Mouse (Mus musculus): ENCODE results near the gene Ipmk. TPM values are rescaled to one million over a fixed set of nuclear protein-coding genes. Genes with fewer than 3 reads are reported as not detected.
A peak's percentile ranks its signal among the peaks of the same experiment; 100 is the strongest.

Ipmk gene
- polyA plus RNA-seq, 1 experiment from 2014 or later: 25.8 TPM

DNA sequence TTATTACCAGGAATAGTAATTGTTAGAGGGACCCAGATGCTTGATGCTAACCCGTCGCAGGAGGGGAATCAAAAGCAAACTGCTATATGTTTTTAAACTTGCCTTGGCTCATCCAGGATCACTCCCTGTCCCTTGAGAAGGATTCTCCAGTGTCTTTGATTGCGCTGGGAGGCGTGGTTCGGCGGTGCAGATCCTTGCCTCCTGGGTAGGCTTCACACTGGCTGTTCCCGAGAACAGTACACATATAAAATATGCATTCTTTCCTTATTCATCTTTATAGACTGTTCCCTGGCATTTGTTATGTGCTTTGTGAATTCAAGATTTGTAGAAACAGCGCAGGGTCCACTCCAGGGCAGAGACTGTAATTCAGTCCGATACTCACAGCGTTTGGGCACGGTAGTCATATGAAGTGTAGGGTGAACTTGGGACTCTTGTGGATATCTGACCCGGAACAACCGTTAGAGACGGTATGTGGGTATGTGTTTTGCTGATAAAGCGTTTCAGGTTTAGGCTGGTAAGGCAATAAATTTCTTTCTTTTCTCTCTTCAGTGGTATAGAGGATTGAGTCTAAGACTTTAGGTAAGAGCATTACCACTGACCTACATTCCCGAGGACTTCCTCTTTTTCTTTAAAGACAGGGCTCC lies 1.2 kb downstream of the Ipmk start:
- Histone ChIP-seq H3K9me3 (ENCODE audit: control insufficient read depth, low read length) (no peaks in the 10 kb centered on the region), H3K27ac (ENCODE audit: low read depth, low read length) (no peak overlapping the region), H3K27me3 (ENCODE audit: control insufficient read depth, insufficient read depth, low read length) (no peaks in the 10 kb centered on the region), H3K4me3 (ENCODE audit: low read depth, low read length) (peak overlapping the region; percentile 84), H3K4me1 (replicated peaks; ENCODE audit: control insufficient read depth, insufficient read depth, low read length) (peaks cover 2% of the 10 kb centered on the region; the same call in 1 of the 2 replicates), H3K36me3 (ENCODE audit: control insufficient read depth, insufficient read depth, low read length) (peaks cover 2% of the 10 kb centered on the region; the same call in 1 of the 2 replicates), H3K9ac (ENCODE audit: low read length) (peak overlapping the region; percentile 89), H3K4me2 (ENCODE audit: low read depth, low read length, severe bottlenecking) (peak overlapping the region; percentile 75)
- 31% methylated on average over 16 of the region's 16 CpGs for WGBS
- ATAC-seq (replicated peaks; ENCODE audit: low FRiP score) (no peak), DNase-seq (ENCODE audit: low spot score) (peak; percentile 63)

DNA sequence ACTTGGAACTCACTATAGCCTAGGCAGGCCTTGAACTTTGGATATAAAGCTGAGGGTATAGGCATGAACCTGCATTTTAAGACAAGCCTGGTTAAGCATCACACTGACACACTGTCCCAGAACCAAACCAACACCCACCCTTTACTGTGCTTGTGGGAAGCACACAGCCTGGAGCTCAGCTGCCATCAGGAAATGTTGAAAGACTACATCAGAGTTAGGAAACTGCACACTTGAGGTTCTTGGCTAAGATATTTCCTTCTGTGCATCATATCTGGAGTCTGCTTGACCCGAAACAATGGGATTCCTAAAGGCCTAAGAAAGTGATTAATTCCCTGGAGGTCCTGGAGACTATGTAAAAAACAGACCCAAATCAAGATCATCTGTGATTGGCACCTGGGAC lies 1.7 kb downstream of the Ipmk start:
- no peak overlapping the region for H3K4me3 ChIP-seq (ENCODE audit: low read depth, low read length)
- H3K36me3 ChIP-seq (ENCODE audit: control insufficient read depth, insufficient read depth, low read length): peaks cover 2% of the 10 kb centered on the region; the same call in 1 of the 2 replicates
- no peak overlapping the region for H3K27ac ChIP-seq (ENCODE audit: low read depth, low read length)
- WGBS: 84% methylated on average over 1 of the region's 1 CpGs
- no peak overlapping the region for H3K4me2 ChIP-seq (ENCODE audit: low read depth, low read length, severe bottlenecking)
- peaks cover 2% of the 10 kb centered on the region; the same call in 1 of the 2 replicates for H3K4me1 ChIP-seq (replicated peaks; ENCODE audit: control insufficient read depth, insufficient read depth, low read length)
- DNase-seq (ENCODE audit: low spot score): no peak
- H3K9ac ChIP-seq (ENCODE audit: low read length): no peak overlapping the region
- no peak for ATAC-seq (replicated peaks; ENCODE audit: low FRiP score)
- no peaks in the 10 kb centered on the region for H3K9me3 ChIP-seq (ENCODE audit: control insufficient read depth, low read length)
- H3K27me3 ChIP-seq (ENCODE audit: control insufficient read depth, insufficient read depth, low read length): no peaks in the 10 kb centered on the region

DNA sequence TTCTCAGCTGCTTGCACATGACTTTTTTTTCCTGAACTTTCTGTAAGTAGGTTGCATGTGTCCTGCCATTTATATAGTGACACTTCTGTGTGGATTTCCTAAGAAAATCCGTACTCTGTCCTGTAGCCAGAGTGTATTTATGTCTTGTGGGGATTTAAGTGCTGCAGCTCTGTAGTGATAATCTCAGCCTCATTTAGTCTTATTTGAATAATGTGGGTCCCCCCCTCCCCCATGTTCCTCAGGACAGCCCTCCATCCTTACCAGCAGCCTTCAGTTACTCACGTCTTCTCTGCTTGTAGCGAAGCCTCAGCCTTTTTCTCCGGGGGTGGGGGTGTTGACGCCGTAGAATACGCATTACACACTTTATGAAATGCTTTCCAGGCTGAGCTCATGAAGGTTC lies 3.7 kb downstream of the Ipmk start:
- WGBS: 96% methylated on average over 7 of the region's 7 CpGs

DNA sequence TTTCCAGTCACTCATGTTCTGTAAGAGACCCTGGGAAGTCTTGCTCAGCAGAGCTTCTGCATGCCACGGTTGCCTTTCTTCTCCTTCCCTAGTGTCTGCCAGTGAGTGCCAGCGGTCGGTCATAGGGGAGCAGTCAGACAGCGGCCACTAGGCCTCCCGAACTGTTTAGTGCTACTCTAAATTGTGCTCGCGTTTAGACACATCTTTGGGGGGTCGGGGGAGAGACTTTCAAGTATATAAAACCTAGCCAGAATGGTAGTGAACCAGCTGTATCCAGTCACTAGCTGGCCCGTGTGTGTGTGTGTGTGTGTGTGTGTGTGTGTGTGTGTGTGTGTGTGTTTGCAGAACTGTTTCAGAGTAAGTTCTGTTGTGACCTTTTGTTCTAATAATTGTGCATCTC lies 6.3 kb downstream of the Ipmk start:
- peaks cover 2% of the 10 kb centered on the region; the same call in 1 of the 2 replicates for H3K36me3 ChIP-seq (ENCODE audit: control insufficient read depth, insufficient read depth, low read length)
- ATAC-seq (replicated peaks; ENCODE audit: low FRiP score): no peak
- H3K4me1 ChIP-seq (replicated peaks; ENCODE audit: control insufficient read depth, insufficient read depth, low read length): 0 out of 2 replicates have a peak, but pooled peaks cover 1% of the 10 kb centered on the region
- no peaks in the 10 kb centered on the region for H3K27me3 ChIP-seq (ENCODE audit: control insufficient read depth, insufficient read depth, low read length)
- H3K4me2 ChIP-seq (ENCODE audit: low read depth, low read length, severe bottlenecking): no peak overlapping the region
- H3K9ac ChIP-seq (ENCODE audit: low read length): no peak overlapping the region
- no peaks in the 10 kb centered on the region for H3K9me3 ChIP-seq (ENCODE audit: control insufficient read depth, low read length)
- H3K27ac ChIP-seq (ENCODE audit: low read depth, low read length): no peak overlapping the region
- DNase-seq (ENCODE audit: low spot score): no peak
- H3K4me3 ChIP-seq (ENCODE audit: low read depth, low read length): no peak overlapping the region
- WGBS: 85% methylated on average over 9 of the region's 9 CpGs

More for the DNA sequence above, 3.7 kb downstream of the Ipmk start:
- 0 out of 2 replicates have a peak, but pooled peaks cover 2% of the 10 kb centered on the region for H3K4me1 ChIP-seq (replicated peaks; ENCODE audit: control insufficient read depth, insufficient read depth, low read length)
- no peak overlapping the region for H3K9ac ChIP-seq (ENCODE audit: low read length)
- no peak for DNase-seq (ENCODE audit: low spot score)
- H3K27me3 ChIP-seq (ENCODE audit: control insufficient read depth, insufficient read depth, low read length): no peaks in the 10 kb centered on the region
- H3K4me3 ChIP-seq (ENCODE audit: low read depth, low read length): no peak overlapping the region
- peaks cover 2% of the 10 kb centered on the region; the same call in 1 of the 2 replicates for H3K36me3 ChIP-seq (ENCODE audit: control insufficient read depth, insufficient read depth, low read length)
- no peak overlapping the region for H3K4me2 ChIP-seq (ENCODE audit: low read depth, low read length, severe bottlenecking)
- no peak overlapping the region for H3K27ac ChIP-seq (ENCODE audit: low read depth, low read length)
- ATAC-seq (replicated peaks; ENCODE audit: low FRiP score): no peak
- no peaks in the 10 kb centered on the region for H3K9me3 ChIP-seq (ENCODE audit: control insufficient read depth, low read length)

DNA sequence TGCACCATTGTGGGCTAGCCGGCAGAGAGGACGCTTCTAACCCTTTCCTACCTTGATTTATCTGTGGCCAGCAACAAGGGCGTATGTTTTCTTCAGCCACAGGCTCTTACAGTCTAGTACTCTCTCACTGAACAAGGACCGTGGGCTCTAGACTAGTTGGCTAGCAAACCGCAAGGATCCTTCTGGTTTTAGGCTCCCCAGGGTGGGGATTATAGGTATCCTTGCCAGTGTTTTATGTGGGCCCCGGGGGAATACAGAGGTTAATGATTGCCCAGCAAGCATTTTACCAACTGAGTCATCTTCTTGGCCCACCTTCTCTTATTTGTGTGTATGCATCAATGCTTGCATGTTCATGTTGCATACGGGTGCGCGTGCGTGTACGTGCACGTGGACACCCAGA lies 7.4 kb downstream of the Ipmk start:
- WGBS: 88% methylated on average over 12 of the region's 12 CpGs
- H3K9ac ChIP-seq (ENCODE audit: low read length): no peak overlapping the region
- H3K4me2 ChIP-seq (ENCODE audit: low read depth, low read length, severe bottlenecking): no peak overlapping the region
- no peak overlapping the region for H3K27ac ChIP-seq (ENCODE audit: low read depth, low read length)
- no peaks in the 10 kb centered on the region for H3K9me3 ChIP-seq (ENCODE audit: control insufficient read depth, low read length)
- H3K27me3 ChIP-seq (ENCODE audit: control insufficient read depth, insufficient read depth, low read length): no peaks in the 10 kb centered on the region
- ATAC-seq (replicated peaks; ENCODE audit: low FRiP score): no peak
- H3K36me3 ChIP-seq (ENCODE audit: control insufficient read depth, insufficient read depth, low read length): peaks cover 2% of the 10 kb centered on the region; the same call in 1 of the 2 replicates
- no peak for DNase-seq (ENCODE audit: low spot score)
- H3K4me1 ChIP-seq (replicated peaks; ENCODE audit: control insufficient read depth, insufficient read depth, low read length): no peaks in the 10 kb centered on the region
- H3K4me3 ChIP-seq (ENCODE audit: low read depth, low read length): no peak overlapping the region

DNA sequence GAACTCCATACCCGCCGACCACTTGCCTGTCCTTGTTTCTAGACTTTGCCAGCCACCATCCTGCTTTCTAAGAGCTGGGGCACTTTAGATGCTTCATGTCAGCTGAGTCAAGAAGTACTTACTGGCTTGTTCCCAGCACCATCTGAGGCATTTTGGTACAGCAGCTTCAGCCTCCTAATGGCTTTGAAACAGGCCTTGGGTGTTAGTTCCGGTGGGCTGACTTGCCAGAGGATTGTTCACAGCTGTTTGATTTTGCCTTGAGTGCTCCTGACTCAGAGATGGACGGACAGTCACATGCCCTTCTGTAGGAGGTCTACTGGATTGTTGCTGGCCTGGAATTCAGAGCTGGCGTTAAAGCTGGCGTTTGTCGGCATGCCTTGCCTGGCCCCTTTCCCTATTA lies 13.5 kb downstream of the Ipmk start:
- H3K36me3 ChIP-seq (ENCODE audit: control insufficient read depth, insufficient read depth, low read length): no peaks in the 10 kb centered on the region
- no peak overlapping the region for H3K9ac ChIP-seq (ENCODE audit: low read length)
- no peak for ATAC-seq (replicated peaks; ENCODE audit: low FRiP score)
- 78% methylated on average over 7 of the region's 7 CpGs for WGBS
- DNase-seq (ENCODE audit: low spot score): no peak
- no peak overlapping the region for H3K4me3 ChIP-seq (ENCODE audit: low read depth, low read length)
- H3K4me2 ChIP-seq (ENCODE audit: low read depth, low read length, severe bottlenecking): no peak overlapping the region
- H3K4me1 ChIP-seq (replicated peaks; ENCODE audit: control insufficient read depth, insufficient read depth, low read length): 0 out of 2 replicates have a peak, but pooled peaks cover 2% of the 10 kb centered on the region
- no peaks in the 10 kb centered on the region for H3K9me3 ChIP-seq (ENCODE audit: control insufficient read depth, low read length)
- H3K27me3 ChIP-seq (ENCODE audit: control insufficient read depth, insufficient read depth, low read length): no peaks in the 10 kb centered on the region
- H3K27ac ChIP-seq (ENCODE audit: low read depth, low read length): no peak overlapping the region

DNA sequence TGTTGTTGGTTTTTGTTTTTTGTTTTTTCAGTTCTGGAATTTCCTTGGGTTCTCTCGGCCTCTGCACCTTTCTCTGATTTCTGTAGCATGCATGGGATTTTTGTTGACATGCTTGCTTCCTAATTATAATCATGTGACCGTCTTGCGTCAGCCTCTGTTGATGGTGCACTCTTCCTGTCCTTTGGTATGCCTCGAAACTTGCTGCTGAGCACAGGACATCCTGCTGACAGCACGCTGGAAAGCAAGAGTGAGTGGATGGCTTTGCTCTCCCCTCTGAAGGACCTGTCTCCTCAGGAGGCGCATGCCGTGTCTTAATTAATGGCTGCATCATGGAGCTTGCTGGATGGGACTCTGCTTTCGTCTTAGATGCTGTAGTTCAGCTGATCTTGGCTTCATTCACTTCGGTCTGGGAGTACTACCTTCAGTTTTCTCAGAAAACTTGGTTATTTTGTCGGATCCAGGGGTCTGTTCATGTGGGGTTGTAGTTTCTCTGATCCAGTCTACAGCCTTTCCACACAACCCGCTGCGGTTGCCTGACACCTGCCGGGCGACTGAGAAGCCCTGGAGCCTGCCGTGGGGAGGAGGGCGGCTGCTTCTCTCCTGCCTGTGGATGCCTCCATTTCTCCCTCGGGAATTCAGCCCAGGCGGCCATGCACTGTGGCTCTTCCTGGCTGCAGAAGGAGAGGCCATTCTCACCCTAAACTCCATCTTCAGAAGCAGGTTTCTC lies 14.4 kb downstream of the Ipmk start:
- Histone ChIP-seq H3K36me3 (ENCODE audit: control insufficient read depth, insufficient read depth, low read length) (no peaks in the 10 kb centered on the region), H3K27ac (ENCODE audit: low read depth, low read length) (no peak overlapping the region), H3K4me3 (ENCODE audit: low read depth, low read length) (no peak overlapping the region), H3K9me3 (ENCODE audit: control insufficient read depth, low read length) (no peaks in the 10 kb centered on the region), H3K4me1 (replicated peaks; ENCODE audit: control insufficient read depth, insufficient read depth, low read length) (0 out of 2 replicates have a peak, but pooled peaks cover 2% of the 10 kb centered on the region), H3K9ac (ENCODE audit: low read length) (no peak overlapping the region), H3K4me2 (ENCODE audit: low read depth, low read length, severe bottlenecking) (peak overlapping the region; percentile 18; the same call in 1 of the 2 replicates), H3K27me3 (ENCODE audit: control insufficient read depth, insufficient read depth, low read length) (no peaks in the 10 kb centered on the region)
- ATAC-seq (replicated peaks; ENCODE audit: low FRiP score) (no peak), DNase-seq (ENCODE audit: low spot score) (no peak)
- WGBS: 18% methylated on average over 18 of the region's 18 CpGs

DNA sequence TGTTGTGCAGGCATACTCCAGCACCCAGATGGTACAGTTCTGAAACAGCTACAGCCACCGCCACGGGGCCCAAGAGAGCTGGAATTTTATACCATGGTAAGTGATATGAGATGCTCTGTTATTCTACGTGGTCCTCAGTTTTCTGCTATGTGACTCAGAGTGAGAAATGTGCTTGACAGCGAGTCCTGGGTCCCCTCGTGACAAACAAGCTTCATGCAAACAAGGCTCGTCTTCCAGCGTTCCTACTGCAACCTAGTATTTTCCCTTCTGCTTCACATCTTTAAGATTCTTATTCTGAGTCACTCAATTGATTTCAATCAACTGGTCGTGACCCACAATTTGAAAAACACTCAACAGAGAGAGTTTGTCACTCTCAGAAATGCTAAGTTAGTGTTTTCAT lies 15.9 kb downstream of the Ipmk start:
- ATAC-seq (replicated peaks; ENCODE audit: low FRiP score): no peak
- 92% methylated on average over 8 of the region's 8 CpGs for WGBS
- no peak for DNase-seq (ENCODE audit: low spot score)
- Histone ChIP-seq H3K4me3 (ENCODE audit: low read depth, low read length) (no peak overlapping the region), H3K4me1 (replicated peaks; ENCODE audit: control insufficient read depth, insufficient read depth, low read length) (0 out of 2 replicates have a peak, but pooled peaks cover 2% of the 10 kb centered on the region), H3K9ac (ENCODE audit: low read length) (no peak overlapping the region), H3K9me3 (ENCODE audit: control insufficient read depth, low read length) (no peaks in the 10 kb centered on the region), H3K27me3 (ENCODE audit: control insufficient read depth, insufficient read depth, low read length) (no peaks in the 10 kb centered on the region), H3K27ac (ENCODE audit: low read depth, low read length) (no peak overlapping the region), H3K36me3 (ENCODE audit: control insufficient read depth, insufficient read depth, low read length) (no peaks in the 10 kb centered on the region), H3K4me2 (ENCODE audit: low read depth, low read length, severe bottlenecking) (no peak overlapping the region)
